ENCODE assay signal across 16 mouse cellular contexts in the genomic region with DNA sequence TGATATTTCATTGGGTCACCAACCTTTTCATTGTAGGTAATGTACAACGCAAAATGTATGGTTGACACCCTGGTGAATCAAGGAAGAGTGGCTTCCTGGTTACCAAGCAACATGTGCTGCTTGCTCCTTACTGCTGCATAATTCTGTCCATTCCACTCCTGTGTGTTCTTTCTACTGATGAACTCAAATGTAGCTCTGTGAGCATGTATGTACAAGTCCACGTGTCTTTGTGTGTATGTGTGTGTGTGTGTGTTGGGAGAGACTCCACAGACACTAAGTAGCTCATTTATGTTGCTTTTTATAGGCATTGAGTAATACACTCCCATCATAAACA.
A peak's percentile ranks its signal among the peaks of the same experiment; 100 is the strongest.
DNase-seq lines count a peak whose midpoint lies in the region; ATAC-seq and TF ChIP-seq lines count a peak whose summit lies in the region.
"Had no signal": no experiment of that assay in that cellular context is flagged by ENCODE, and none has a peak within 500 bp of the region (broad histone marks: within the 10 kb centered on the region; RNA-seq: fewer than 3 reads in every experiment).

No protein-coding gene starts in this region.

- no peak for TF ChIP-seq CTCF in layer of hippocampus, adult 2 months (conservative IDR thresholded peaks at IDR 0.05)
- TF ChIP-seq CTCF in midbrain, postnatal 0 days (IDR thresholded peaks at IDR 0.05): no peak

- no peak overlapping the region for H3K9ac ChIP-seq in forebrain, embryonic 15.5 days (replicated peaks)
- H3K9ac ChIP-seq in hindbrain, embryonic 11.5 days (ENCODE audit: low read depth, low read length): no peak overlapping the region
- H3K9ac ChIP-seq in midbrain, postnatal 0 days (replicated peaks; ENCODE audit: low read length, poor library complexity, severe bottlenecking): no peak overlapping the region
- H3K9ac ChIP-seq: embryonic facial prominence, embryonic 13.5 days; limb, embryonic 12.5 days; liver, postnatal 0 days had no signal

- H3K9me3 ChIP-seq in forebrain, embryonic 15.5 days: no peaks in the 10 kb centered on the region
- no peaks in the 10 kb centered on the region for H3K9me3 ChIP-seq in hindbrain, embryonic 11.5 days (ENCODE audit: control insufficient read depth, low read length)
- H3K9me3 ChIP-seq in midbrain, postnatal 0 days (ENCODE audit: low read length): no peaks in the 10 kb centered on the region
- H3K9me3 ChIP-seq: embryonic facial prominence, embryonic 13.5 days; limb, embryonic 12.5 days had no signal

- 0 out of 2 replicates have a peak, but pooled peaks cover 7% of the 10 kb centered on the region for H3K4me1 ChIP-seq in forebrain, embryonic 15.5 days
- H3K4me1 ChIP-seq in hindbrain, embryonic 11.5 days (replicated peaks; ENCODE audit: control insufficient read depth, insufficient read depth, low read length): no peaks in the 10 kb centered on the region
- H3K4me1 ChIP-seq in midbrain, postnatal 0 days (ENCODE audit: insufficient read depth, low read length): peaks cover 5% of the 10 kb centered on the region; the same call in 1 of the 2 replicates
- H3K4me1 ChIP-seq: embryonic facial prominence, embryonic 13.5 days had no signal

- 50% methylated on average over 2 of the region's 2 CpGs for WGBS in forebrain, embryonic 15.5 days
- 64% methylated on average over 2 of the region's 2 CpGs for WGBS in hindbrain, embryonic 11.5 days
- 42% methylated on average over 2 of the region's 2 CpGs for WGBS in midbrain, postnatal 0 days

- no peaks in the 10 kb centered on the region for H3K36me3 ChIP-seq in forebrain, embryonic 15.5 days
- H3K36me3 ChIP-seq in hindbrain, embryonic 11.5 days (ENCODE audit: control insufficient read depth, insufficient read depth, low read length): no peaks in the 10 kb centered on the region
- H3K36me3 ChIP-seq in midbrain, postnatal 0 days (ENCODE audit: insufficient read depth, low read length): no peaks in the 10 kb centered on the region
- H3K36me3 ChIP-seq: embryonic facial prominence, embryonic 13.5 days; limb, embryonic 12.5 days had no signal

- ATAC-seq in forebrain, embryonic 15.5 days (replicated peaks): peak; percentile 66; the same call in 1 of the 2 replicates
- ATAC-seq in hindbrain, embryonic 11.5 days (ENCODE audit: low FRiP score): peak; percentile 53; the same call in 1 of the 2 replicates
- ATAC-seq in midbrain, postnatal 0 days (ENCODE audit: low FRiP score): peak; percentile 61
- ATAC-seq: intestine, postnatal 0 days; liver, postnatal 0 days; Patski had no signal

- intact Hi-C loops in heart, postnatal 14 days (cut with DNase I): no loop called here

- H3K4me3 ChIP-seq in layer of hippocampus, adult 2 months: peak overlapping the region; percentile 13
- no peak overlapping the region for H3K4me3 ChIP-seq in forebrain, embryonic 15.5 days
- H3K4me3 ChIP-seq in hindbrain, embryonic 11.5 days (ENCODE audit: low read depth, low read length): no peak overlapping the region
- no peak overlapping the region for H3K4me3 ChIP-seq in midbrain, postnatal 0 days (ENCODE audit: low read depth, low read length)
- H3K4me3 ChIP-seq: embryonic facial prominence, embryonic 13.5 days; limb, embryonic 12.5 days had no signal

- H3K27ac ChIP-seq in layer of hippocampus, adult 2 months: peak overlapping the region; percentile 50
- no peak overlapping the region for H3K27ac ChIP-seq in forebrain, embryonic 15.5 days (replicated peaks)
- H3K27ac ChIP-seq in hindbrain, embryonic 11.5 days (ENCODE audit: low read depth, low read length): no peak overlapping the region
- H3K27ac ChIP-seq in midbrain, postnatal 0 days (ENCODE audit: low read depth, low read length): no peak overlapping the region
- H3K27ac ChIP-seq: embryonic facial prominence, embryonic 13.5 days; limb, embryonic 12.5 days had no signal

- DNase-seq in layer of hippocampus, adult 2 months (ENCODE audit: low spot score in 2 of 2): peak in 1 of 2 experiments; percentile 10
- DNase-seq in layer of hippocampus, postnatal 36 days: no peak
- DNase-seq in hindbrain, embryonic 11.5 days (ENCODE audit: low spot score): peak; percentile 4
- DNase-seq in midbrain, postnatal 0 days (ENCODE audit: low spot score): no peak
- DNase-seq in heart, postnatal 14 days: no peak
- DNase-seq in spleen, postnatal 36 days (ENCODE audit: low spot score in 2 of 2): no peak
- DNase-seq: cerebellum, postnatal 14 days; heart, adult 11 months; liver, postnatal 0 days; right cerebral cortex, postnatal 14 days; thymus, postnatal 25 days had no signal

- no peak overlapping the region for H3K4me2 ChIP-seq in forebrain, embryonic 15.5 days (replicated peaks)
- no peak overlapping the region for H3K4me2 ChIP-seq in hindbrain, embryonic 11.5 days (replicated peaks; ENCODE audit: low read depth, low read length)
- peak overlapping the region; percentile 3; the same call in 1 of the 2 replicates for H3K4me2 ChIP-seq in midbrain, postnatal 0 days (ENCODE audit: low read depth, low read length, poor library complexity, severe bottlenecking)
- H3K4me2 ChIP-seq: embryonic facial prominence, embryonic 13.5 days; limb, embryonic 12.5 days had no signal

- no peaks in the 10 kb centered on the region for H3K27me3 ChIP-seq in forebrain, embryonic 15.5 days
- H3K27me3 ChIP-seq in hindbrain, embryonic 11.5 days (ENCODE audit: control insufficient read depth, insufficient read depth, low read length): no peaks in the 10 kb centered on the region
- no peaks in the 10 kb centered on the region for H3K27me3 ChIP-seq in midbrain, postnatal 0 days (ENCODE audit: insufficient read depth, low read length)
- H3K27me3 ChIP-seq: embryonic facial prominence, embryonic 13.5 days; Patski had no signal
